Mouse (Mus musculus) common myeloid progenitor, adult 5-6 weeks (primary cell): Measurements from ENCODE around the gene Foxj2. TPM values are rescaled to one million over a fixed set of nuclear protein-coding genes. Genes with fewer than 3 reads are reported as not detected.
A peak's percentile ranks its signal among the peaks of the same experiment; 100 is the strongest.

Experiments used
- ATAC-seq: replicated peaks from 2 replicates; pipeline ENCODE4 v1.8.0; 2016; ENCODE audit warnings: low read depth, mild to moderate bottlenecking, moderate TSS enrichment, inconsistent platforms; ENCODE audit not compliant: poor library complexity, severe bottlenecking
- total RNA-seq: library from RNA; stranded (forward); fragments of 200-1000, 187-1606 nt; gene quantifications from 2 replicates; pipeline ENCODE4 v1.2.3, GENCODE M21; 2017

The Foxj2 gene
- total RNA-seq, 1 experiment from 2014 or later = 6.7 TPM

- ATAC-seq = peak; percentile 96
Measured at GRCm38 (mm10) chr6:122862871-122863270, 43.2 kb downstream of the Foxj2 start.

- ATAC-seq = peak; percentile 73
Measured at GRCm38 (mm10) chr6:122867914-122868313, 48.2 kb downstream of the Foxj2 start.

- no peak for ATAC-seq
Measured at GRCm38 (mm10) chr6:122869846-122870245, 50.1 kb downstream of the Foxj2 start.

DNA sequence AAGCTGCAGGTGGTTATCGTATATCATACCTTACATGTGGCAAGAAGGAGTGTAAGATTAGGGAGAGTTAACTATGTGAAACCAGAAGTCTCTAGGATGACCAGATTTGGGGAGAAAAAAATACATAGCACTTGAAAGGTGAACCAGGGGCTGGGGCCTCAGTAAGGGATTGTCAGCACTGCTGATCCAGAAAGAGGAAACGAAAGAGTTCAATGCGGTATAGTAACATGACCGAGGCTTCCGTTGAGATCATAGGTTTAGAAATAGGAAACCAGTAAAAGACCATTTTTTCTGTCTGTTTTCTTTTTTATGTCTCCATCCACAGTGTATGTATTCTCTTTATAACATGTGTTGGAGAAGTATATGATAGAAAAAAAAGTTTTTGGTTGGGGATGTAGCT, 53.1 kb downstream of the Foxj2 start:
- peak; percentile 80 for ATAC-seq

DNA sequence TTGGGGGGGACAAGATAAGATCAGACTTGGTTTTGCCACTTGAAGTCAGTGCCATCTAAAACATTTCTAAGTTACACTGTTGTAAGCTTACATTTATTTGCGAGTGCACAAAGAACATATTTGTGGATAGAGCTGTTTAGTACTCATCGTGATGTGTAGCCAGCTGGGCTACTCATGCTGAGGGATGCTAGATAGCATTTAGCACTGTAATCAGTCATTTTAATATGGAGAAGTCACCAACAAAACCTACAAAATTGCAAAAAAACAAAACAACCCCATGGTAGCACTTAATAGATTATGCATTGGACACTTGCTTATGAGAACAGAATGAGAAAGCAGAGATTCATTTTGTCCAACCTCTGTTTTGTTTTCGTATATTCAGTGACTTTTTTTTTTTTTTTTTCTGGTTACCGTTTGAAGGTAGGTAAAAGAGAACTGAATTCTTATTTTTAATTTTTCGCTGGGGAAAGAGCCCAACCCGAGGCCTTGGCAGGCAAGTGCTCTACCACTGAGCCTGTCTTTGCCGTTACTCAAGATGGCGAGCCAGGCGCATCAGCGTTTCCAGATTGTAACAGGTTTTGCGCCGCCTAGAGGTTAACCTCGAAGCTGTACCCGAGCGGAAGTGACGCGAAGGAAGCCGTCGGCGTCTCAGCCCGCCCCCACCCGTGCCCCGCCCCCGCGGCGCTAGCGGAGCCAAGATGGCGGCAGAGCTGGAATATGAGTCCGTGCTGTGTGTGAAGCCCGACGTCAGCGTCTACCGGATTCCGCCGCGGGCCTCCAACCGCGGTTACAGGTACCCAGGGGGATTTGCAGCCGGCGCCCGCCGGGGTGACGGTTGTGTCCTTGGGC, 54.4 kb downstream of the Foxj2 start, which contains the start of gene Necap1:
Gene Necap1 (plus strand): TSS at position 604 of the 849 bp plus-strand sequence.
- ATAC-seq = peak; percentile 79

- peak; percentile 10 for ATAC-seq
Measured at GRCm38 (mm10) chr6:122874720-122875389, 55.1 kb downstream of the Foxj2 start.

DNA sequence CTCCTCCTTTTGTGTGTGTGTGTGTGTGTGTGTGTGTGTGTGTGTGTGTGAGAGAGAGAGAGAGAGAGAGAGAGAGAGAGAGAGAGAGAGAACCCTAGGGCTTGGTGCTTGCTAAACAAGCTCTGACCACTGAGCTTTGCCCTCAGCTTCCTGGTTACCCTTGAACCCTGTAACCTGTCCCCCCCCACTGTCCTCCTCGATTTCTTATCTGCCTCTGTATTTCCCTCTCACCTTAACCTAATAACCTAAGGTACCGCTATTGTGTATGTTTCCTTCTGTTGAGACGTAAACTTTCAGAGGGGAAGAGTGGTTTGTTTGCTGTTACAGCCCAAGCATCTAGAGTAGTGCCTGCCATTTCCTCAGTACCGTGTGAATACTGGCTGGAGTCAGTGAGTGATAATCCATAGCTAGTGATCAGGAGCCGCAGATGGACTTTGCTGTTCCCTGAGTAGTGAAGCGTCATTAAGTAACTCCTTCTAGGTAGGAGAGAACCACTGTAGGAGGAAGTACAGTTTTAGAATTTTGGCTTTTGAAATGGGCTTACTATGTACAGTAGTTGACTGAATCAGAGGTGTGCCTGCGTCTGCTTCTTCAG, 59.5 kb downstream of the Foxj2 start:
- ATAC-seq = no peak

DNA sequence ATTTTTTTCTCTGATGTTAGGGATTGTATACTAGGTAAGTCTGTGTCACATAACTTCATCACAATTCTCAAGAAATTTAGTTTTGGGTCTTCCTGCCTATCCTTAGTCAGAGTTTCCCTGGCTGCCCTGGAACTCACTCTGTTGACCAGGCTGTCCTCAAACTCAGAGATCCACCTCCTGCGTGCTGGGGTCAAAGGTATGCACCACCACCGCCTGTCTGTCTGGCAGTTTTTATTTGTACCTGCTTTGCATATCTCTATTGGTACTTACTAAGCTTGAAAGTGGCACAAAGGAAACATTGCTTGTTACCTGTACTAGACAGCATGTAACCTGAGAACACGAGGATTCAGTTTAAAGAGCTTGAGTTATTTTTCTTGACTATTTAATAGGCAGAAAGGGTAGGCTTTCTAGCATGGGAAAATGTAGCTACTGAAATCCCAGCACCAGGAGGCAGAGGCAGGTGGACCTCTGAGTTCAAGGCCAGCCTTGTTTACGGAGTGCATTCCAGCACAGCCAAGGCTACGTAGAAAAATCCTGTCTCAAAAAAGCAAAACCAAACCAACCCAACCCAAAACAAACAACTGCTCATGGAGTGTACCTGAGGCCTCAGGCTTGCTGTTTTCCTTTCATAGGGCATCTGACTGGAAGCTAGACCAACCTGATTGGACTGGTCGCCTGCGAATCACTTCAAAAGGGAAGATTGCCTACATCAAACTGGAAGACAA, 60.2 kb downstream of the Foxj2 start:
- ATAC-seq = no peak

DNA sequence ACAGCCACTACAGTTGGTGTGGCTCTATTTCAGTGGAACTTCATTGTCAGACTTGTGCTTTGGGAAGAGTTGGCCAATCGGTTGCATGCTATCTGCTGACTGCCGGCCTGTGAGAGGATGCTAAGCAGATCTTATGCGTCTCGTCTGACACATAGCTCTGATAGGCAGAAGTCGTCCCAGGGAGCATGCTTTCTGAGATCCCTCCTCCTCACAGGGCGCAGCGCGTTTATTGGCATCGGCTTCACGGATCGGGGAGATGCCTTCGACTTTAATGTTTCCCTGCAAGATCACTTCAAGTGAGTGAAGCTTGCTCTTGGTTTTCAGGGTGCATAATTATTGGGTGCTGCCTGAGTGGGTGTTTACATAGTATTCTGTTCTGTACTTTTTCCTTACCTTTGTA, 61.6 kb downstream of the Foxj2 start:
- no peak for ATAC-seq

GRCm38 (mm10) chr6:122883603-122884002, 63.9 kb downstream of the Foxj2 start:
- no peak for ATAC-seq

DNA sequence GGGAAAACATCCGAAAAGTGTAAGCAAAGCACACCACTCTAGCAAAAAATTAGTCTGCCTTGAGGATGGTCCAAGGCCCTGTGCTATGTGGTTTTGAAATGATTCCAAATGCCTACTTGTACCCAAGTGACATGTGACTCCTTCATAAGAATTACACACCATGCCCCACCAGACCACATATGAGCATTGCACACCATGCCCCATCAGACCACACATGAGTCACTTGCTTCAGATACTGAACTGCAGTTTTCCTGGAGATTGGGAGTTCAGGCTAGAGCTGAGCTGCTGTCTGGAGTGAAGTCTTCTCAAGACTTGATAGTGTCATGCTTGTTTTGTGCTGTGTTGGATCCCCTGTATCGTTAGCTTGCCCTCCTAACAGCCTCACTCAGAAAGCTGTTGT, 69.9 kb downstream of the Foxj2 start:
- no peak; the same call in 1 of the 2 replicates for ATAC-seq

- ATAC-seq = peak; percentile 92
Measured at GRCm38 (mm10) chr6:122892442-122893049, 72.8 kb downstream of the Foxj2 start.

Other genes with a start within 250 kb of the Foxj2 start
- 13.3 and 14.2 TPM in 2 replicates for gene Apobec1, start 217.5 kb upstream of the Foxj2 start, total RNA-seq
- 4.1 and 5.6 TPM in 2 replicates for gene Gdf3, start 209.8 kb upstream of the Foxj2 start, total RNA-seq
- not detected in 2 replicates for gene Dppa3, start 193.5 kb upstream of the Foxj2 start, total RNA-seq
- gene Nanog, start 112.4 kb upstream of the Foxj2 start, total RNA-seq = not detected in 2 replicates
- 21.6 and 24.4 TPM in 2 replicates for gene Slc2a3, start 18.3 kb upstream of the Foxj2 start, total RNA-seq
- gene C3ar1, start 36.2 kb downstream of the Foxj2 start, total RNA-seq = not detected in 2 replicates
- gene Necap1, start 54.6 kb downstream of the Foxj2 start, total RNA-seq = 10.1 and 13.3 TPM in 2 replicates
- 0.87 TPM in 1 of 2 replicates, not detected in the other for gene Clec4a1, start 101.9 kb downstream of the Foxj2 start, total RNA-seq
- gene Clec4a3, start 132.6 kb downstream of the Foxj2 start, total RNA-seq = 7.4 TPM in 1 of 2 replicates, not detected in the other
- 0.46 TPM in 1 of 2 replicates, not detected in the other for gene Clec4a4, start 170.5 kb downstream of the Foxj2 start, total RNA-seq
- not detected in 2 replicates for gene Clec4b1, start 230.0 kb downstream of the Foxj2 start, total RNA-seq